Mouse (Mus musculus) cerebellum, adult 2 months (tissue): ENCODE measurements around the gene Fgfr2.

Experiments
- CTCF ChIP-seq: fragments of 200-500 bp; IDR thresholded peaks from 2 replicates; pipeline ENCODE4 v1.5.1; 2011; ENCODE audit warnings: low read depth, mild to moderate bottlenecking, control low read depth, low read length, moderate library complexity, borderline replicate concordance; ENCODE audit not compliant: insufficient read depth
- POLR2A ChIP-seq: fragments of 200-500 bp; IDR thresholded peaks from 2 replicates; pipeline ENCODE4 v1.6.1; 2011; ENCODE audit warnings: low read length, control low read depth, borderline replicate concordance; ENCODE audit not compliant: insufficient read depth

DNA sequence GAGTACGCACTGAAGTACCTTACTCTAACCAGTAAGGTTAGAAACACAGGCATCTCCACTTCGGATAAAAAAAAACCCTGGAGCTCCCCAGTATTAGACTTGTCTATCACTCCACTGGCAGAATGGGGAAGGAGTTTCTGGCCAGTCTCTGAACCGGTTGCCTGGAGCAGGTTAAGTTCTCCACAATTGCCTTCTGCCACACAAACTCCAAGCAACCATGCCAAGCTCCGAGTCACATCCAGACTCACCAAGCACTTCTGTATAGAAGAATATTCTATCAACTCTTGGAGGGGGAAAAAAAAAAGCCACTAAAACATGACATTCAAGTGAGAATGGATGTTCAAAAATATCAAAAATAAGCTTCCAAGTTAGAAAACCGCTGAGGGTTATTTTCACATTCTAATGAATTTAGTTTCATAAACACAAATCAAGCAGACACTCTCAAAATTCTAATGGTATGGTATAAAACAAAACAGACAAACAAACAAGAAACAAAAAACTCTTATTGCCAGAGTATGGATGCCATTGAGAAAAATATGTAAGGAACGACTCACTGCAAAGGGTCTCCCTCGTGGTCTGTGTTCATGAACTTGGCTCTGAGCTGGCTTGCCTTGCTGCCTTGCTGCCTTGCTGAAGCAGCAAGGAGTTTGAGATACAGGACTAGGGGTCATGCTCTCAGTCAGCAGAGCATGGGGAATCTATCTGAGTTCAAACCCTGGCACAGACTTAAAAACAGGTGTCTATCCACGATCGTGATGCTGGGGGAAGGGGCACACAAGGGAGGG is 28.2 kb downstream of the Fgfr2 start:
- TF ChIP-seq POLR2A (no peak), CTCF (no peak)
